Mouse (Mus musculus): ENCODE results near the gene Adam22.
A peak's percentile ranks its signal among the peaks of the same experiment; 100 is the strongest.

Gene Adam22

DNA sequence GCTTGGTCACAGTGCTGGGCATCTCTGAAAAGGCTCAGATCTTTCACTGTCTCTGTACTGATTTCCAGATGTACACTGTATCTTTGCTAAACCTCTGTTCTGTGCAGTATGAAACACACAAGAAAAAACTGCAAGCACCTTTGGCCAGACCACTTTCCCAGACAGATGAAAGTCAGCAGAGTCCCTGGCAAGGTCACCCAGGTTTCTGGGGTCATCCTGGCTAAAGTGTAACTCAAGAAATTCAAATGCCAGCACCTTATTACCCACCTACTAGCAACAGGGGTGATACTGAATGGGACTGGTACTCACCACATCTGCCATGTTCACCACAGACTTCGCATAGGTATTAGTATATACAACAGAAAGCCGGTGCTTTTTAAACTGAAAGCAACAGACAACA is 221.8 kb downstream of the Adam22 start:
- no peak for DNase-seq

DNA sequence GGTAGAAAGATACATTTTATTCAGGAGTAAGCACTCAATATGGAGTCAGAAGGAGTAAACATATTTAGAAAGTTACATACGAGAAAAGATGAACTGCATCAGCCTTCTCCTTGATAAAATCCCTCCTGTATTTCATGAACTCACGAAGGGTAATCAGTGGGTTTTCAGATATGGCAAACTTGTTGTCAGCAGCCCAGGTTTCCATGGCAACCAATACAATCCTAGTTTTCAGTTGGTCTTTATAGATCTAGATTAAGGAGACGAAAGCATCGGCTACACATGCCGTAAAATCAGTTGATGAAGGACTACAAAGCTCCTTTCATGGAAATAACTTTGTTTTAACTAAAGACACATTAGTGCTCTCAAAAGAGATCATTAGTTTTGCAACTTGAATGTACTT is 222.5 kb downstream of the Adam22 start:
- no peak for DNase-seq

DNA sequence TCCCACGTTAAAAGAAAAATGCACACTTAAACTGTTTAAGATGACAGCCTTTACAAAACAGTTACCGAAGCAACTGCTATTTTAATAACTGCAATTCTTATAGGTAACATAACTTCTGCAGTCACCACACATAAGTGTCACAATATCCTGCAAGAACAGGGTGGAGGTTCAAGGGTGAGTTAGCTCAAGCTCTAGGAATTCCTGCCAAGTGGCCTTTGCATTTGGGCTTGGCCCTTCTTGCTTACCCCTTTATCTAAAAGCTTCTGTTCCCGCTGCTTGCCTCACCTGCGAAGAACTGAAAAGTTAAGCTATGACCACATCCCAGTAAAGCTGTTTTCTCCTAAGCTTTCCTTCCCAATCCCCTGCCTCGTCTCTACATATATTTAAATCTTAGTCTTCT is 235.4 kb downstream of the Adam22 start:
- DNase-seq, result no peak

DNA sequence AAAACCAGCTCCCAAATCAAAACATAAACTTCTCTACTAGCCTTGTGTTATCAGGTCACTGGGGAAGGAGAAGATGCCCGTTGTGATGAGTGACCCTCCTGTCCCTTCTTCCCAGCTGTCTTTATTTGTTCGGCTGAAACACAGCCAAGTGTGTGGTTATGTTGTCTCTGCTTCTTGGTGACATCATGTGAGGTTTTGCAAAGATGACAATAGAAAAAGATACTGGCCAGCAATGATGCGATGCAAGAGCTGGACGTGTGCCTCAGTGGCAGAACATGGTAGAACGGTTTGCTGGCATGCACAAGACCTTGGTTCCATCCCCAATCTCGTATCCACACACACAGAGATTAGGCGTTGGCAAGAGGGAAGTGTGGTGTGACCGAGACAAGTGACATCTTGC is 236.0 kb downstream of the Adam22 start:
- DNase-seq, result no peak

DNA sequence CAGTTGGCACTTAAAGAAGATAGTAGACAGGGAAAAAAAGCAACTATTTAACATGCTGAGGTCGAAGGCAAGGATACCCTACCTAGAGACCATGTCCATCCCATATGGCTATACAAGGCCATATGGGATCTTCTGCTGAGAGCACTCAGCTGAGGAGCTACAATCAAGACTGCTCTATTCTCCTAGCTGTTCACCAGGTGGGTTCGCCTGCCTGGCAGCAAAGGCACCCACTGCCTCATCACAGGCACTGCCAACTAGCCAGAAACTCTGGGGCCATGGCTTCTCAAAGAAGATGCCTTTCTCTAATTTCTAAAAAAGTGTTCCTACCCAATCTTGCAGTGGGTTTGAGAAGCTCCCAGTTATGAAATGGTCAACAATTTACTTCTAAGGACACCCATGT is 238.2 kb downstream of the Adam22 start:
- DNase-seq, result no peak

DNA sequence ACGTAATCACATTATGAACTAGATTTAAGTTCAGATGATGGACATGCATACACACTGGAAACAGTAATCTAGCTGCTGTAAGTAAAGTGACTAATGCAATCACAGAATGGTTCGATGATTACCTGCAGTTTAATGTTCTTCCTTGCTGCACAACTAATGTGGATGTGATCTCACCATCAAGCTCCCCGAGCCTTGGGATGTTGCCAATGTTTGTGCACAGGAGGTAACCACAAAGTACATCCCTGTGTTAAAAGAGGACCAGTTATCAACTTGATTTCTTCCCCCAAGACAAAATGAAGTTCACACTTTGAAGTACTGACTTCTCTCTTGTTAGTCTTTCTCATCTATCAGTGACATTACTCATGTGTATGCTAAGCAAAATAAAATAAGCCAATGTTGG is 247.0 kb downstream of the Adam22 start:
- DNase-seq, result peak in 1 of 2 experiments; percentile 2

DNA sequence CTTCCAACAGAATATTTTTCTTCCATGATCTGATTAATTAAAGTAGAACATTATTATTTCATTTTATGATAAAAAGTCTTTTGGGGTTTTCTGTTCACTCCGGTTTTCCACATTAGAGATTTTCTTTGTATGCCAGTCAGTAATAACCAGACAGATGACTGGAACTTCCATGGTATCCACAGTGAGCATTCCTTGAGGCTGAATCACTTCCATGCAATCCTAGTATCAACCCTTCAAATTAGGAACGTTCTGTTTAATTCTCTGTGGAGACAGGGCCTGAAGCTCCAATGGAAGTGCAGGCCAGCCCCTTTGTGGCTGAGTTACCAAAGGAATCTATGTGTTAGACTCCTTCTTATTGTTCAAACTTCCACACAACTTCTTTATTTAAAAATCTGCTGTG is 247.9 kb downstream of the Adam22 start:
- no peak for DNase-seq

DNA sequence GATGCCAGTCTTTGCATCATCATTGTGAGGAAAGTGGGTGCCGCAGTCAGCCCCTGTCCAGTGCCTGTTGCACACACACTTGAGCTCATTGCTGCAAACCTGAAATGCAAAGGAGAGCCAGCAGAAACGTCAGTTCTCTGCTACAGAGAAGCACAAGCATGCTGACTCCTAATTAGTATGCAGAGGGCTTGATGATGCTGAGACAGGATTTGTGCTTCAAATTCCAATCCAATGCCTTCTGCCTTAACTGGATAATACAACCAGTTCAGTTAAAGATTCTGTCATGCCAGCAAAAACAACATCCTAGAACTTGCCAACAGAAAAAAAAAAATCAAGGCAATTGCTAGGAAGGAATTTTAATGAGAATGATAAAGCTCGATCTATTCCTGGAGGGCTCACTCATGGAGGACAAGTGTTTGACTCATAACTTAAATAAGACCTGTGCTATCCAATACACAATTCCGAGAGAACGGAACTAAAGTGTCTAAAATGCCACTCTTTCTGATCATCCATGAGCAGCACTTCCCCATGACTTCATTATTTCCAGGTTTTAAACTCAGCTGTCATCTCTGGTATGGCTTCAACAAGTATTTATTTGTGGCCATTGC is 251.3 kb downstream of the Adam22 start:
- no peak for DNase-seq

DNA sequence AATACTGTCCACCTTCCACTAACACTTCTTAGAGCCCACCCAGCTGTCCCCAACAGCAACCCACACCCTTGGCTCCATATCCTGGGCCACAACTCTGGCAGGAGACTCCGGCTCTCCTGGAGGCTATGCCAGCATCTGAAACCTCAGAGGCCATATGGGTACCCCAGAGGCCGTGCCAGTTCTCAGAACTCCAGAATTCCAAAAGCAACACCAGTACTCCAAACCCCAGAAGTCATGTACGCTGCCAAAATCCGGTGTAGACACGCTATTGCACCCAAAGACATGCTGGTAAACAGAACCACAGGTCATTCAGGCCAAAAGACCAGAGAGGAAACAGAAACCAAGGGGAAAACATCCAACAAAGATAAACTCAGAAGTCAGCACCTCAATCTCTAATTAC is 255.7 kb downstream of the Adam22 start:
- DNase-seq, result no peak

DNA sequence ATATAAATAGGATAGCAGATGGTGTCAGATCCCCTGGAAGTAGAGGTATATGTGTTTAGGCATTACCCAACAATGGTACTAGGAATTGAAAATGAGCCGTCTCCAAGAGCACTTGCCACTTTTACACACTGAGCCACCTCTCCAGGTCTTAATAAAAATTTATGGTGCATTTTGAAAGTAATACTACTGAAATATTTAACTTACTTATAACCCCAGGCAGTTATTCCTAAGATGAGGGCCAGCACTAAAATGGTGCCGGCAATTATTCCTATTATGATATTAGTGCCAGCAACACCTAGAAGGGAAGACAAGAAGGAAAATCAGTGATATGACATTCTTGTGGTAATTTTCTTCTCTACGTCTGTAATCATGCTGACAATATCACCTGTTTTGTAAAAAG is 256.3 kb downstream of the Adam22 start:
- DNase-seq, result no peak

DNA sequence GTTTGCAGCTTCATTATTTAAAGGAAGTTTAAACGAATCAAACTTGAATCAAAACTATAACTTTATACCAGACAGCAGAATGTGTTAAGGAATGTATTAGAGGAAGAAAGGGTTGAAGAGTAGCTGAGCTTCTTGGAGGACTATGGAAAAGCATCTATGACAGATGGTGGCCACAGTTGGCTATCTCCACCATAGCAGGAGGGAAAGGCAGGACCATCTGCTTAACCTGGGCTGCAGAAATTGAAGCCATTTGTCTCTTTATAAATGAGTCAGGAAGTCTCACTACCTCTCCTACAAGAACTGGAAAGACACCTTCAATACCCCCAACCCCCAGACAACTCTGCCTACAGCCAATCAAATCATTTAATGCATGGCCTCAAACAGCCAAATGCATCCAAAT is 272.3 kb downstream of the Adam22 start:
- no peak for DNase-seq

DNA sequence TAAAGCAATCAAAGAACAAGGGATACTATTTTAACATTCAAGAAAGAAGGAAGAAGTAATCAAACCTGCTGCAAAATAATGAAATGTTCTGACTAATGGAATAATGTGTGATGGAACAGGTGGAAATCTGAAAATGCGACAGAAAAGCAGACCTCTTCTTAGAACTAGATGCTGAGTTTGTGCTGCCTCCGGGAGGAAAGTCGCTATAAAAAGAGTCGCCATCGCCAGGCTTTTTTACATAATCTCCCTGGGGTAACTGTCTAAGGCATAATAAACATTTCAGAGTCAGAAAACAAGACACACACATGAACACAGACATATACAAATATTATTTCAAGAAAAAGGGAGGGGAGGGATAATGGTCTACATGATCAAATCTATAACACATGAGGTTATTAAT is 273.0 kb downstream of the Adam22 start:
- DNase-seq, result no peak

DNA sequence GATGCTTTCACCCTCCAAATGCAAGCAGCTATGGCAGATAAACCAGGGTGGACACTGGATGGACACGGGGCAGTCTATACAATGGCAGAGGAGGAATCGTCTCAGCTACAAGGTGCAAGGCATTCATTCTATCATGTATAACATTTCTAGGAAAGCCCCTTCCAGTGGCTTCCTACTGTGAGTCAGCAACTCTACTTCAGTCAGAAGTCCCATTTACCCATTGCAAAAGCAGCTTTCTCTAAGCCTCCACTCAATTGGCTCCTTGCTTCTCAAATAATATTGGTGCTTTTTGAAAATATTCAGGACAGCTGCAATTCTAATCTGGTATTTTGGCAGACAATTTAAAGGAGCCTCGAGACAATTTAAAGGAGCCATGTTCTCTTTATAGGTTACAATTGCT is 279.8 kb downstream of the Adam22 start:
- no peak for DNase-seq

DNA sequence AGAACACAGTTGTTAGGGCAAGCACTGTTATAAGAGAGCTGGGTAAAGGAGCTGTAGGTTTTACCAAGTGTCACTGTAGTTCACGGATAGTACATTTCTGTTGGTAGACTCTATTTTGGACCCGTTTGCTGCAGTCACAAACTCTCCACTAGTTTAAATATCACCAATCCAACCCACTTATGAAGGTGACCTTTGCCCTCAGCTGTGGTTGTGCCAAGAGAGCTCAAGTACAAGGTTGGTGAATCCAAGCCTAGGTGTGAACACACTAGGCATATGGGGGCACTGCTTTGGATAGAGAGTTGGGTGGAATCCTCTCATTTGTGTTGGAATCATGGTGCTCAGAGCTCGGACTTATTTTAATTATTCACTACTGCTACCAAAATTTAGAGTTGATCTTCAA is 282.3 kb downstream of the Adam22 start:
- DNase-seq, result no peak

DNA sequence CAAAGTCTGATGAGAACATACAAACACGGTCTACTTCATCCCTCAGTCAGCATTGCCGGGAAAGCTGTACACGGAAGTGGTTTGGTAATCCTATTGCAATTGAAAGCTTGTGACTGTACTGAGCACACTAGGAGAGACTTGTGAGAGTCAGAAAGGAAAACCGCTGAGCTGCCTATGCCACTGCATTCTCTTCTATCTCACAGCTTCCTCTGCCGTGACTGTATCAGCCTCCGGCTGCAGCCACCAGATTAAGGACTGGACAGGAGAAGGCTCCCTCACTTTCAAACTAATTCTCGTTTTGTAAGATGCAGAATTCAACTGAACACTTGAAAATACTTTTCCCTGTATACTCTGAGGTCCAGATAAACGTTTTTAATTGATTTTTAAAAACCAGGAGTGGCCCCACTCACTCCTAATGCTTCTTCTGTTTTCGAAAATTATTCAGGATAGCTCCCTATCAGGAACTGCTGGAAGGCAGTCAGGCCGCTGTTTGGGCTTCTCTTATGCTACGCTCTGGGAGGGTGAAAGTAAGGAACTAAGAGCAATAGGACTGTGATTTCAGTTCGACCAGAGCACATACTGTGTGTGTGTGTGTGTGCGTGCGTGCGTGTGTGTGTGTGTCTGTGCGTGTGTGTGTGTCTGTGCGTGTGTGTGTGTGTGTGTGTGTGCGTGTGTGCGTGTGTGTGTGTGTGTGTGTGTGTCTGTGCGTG is 285.0 kb downstream of the Adam22 start:
- DNase-seq, result no peak

DNA sequence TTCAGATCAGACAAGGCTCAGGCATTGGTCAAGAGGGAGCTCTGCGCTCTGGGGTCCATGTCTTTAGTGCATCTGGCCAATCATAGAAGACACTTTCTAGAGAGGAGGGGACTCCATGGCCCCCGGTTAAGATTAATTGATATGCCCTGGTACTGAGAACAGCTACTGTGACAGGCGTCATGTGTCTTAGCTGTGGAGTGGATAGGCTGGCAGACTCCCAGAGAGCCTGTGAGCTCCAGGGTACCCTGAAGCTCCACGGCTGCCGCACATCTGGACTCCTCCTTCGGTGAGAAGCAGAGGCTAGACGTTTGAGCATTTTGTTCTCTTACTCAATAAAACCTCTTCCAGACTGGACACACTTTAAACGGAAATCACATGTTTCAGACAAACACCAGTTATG is 290.5 kb downstream of the Adam22 start:
- DNase-seq, result no peak

DNA sequence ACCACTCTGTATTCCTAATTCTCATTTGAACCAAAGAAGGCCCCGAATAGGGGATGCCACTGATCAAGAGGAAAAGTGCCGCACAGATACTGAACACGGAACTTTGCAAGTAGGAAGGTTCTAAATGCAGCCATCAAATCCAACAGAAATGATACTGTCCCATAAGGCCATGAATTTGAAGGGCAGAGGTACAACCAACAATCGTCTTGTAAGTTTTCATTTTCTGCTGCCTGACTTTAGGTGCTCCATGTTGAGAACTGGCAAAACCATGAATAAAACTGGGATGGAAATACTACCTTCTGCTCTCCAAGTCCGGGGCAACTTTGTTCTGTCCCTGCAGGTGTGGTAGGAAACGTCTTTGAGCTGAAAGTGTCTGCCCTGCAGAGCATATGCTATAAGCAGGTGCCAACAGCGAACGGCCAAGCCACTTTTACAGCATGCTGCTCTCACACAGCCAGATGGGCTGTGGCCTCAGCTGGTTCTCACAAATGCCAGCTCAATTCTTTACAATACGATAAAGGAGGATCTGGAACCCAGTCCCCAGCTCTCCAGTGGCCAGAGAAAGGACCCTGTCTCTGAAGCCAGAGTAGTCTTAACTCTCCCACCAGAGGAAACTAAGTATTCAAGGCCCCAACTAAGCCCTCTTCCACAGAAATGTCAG is 293.9 kb downstream of the Adam22 start:
- DNase-seq, result no peak

DNA sequence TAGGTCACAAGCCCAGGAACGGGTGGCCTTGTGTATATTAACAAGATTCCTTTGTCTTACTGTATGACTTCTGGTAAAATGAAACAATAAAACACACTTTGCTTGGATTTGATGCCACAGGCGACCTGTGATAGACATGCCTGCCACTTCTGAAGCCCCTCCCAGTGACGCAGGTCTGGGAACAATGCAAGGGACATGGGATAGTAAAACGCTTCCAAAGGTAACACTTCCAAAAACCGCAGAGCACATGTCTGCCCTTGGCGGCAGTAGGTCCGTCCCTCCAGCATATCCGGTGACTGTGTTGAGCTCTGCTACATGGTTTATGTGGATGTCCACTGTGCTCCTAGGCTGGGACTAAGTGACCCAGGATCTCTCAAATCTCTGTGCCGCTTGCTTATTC is 294.6 kb downstream of the Adam22 start:
- no peak for DNase-seq

DNA sequence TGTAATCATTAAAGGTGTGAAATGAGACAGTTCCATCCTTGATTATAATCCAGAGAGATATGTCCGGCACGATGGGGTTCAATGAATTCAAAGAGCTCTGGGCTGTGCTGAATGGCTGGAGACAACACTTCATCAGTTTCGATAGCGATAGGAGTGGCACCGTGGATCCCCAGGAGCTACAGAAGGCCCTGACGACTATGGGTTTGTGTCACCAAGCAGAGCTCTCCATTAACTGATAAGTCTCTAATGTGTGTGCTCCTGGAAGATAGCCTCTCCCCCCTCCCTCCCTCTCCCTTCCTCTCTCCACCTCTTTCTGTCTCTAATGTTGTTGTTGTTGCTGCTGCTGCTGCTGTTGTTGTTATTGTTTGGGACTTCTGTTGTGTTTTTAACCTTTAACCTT is 304.8 kb downstream of the Adam22 start:
- no peak for DNase-seq

DNA sequence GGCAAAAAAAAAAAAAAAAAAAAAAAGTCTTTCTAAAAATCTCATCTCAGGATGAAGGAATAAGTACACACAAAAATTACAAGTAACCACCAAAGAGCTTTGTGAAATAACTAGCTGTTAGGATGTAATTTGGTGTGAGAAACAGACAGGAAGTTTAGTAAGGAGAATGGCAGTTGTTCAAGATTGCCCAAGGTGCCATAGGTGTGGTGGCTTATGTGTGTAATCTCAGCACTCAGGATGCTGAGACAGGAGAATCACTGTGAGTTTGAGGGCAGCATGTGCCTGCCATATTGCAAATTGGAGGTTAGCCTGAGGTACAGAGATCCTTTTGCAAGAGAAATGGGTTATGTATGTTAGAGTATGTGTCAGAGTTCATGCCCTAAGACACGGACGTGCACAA is 305.5 kb downstream of the Adam22 start:
- DNase-seq, result no peak

DNA sequence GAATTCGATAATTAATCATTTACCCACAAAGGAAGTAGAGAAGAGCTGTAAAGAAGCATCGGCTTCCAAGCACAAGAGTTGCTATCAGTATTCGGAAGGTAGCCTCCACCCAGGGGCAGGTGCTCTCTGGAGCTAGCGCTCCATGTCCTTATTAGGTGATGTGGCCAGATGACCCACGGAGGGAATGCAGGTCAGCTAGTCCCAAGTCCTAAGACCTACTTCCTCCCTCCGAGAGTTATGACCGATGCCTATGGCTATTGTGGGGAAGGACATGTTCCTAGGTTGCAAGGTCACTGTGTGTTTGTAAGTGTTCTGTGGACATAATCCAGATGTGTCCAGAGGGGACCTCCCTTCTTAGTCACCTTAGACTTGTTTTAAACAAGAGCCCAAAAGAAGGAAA is 309.9 kb downstream of the Adam22 start:
- DNase-seq, result no peak

DNA sequence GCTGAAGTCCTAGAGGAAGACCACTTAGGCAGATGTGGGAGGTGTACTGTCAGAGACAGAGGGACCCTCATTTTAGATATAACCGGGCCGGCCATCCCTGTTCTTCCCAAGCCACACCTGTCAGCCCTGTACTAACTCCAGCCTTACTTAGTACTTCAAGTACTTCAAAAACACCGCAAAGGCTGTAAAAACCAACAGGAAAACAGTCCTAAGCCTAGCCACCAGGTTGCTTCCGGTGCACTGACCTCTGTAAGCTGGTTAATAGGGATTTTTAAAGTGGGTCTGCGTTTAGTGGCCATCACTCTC is 311.0 kb downstream of the Adam22 start:
- no peak for DNase-seq

DNA sequence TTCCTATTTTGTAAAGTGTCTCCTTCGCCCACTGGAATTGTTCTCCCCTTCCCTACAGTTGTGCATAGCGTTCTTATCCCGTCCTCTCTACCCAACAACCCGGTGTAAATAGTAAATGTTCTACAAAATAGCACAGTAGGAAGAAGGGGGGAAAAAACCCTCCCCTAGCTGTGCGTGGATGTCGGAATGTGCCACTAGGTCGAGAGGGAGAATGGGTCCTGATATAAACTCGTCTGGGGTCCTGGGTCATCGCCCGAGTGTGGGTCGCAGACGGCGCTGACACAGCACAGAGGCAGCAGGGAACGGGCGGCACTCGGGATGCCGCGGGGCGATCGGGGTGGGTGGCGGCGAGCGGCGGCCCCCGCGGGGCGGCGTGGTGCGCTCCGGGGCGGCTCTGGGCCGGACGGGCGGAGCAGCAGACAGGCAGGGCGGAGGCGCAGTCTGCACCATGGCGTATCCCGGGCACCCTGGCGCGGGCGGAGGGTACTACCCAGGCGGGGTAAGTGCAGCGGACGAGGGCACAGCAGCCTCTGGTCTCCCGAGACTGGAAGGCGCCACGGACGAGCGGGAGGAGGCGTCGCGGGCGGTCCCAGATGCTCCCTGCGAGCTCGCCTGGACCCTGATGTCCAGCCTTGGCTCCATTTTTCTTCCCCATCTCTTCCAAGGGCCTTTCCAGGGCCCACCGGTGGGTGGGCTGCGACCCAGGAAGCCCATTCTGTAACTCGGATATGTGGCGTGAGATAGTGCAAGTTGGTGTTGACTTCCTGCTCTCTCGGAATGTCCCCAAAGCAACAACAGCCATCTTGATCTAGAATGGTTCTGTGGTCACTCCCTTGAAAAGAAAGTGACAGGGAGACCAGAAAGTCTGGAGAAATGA is 311.6 kb downstream of the Adam22 start:
- peak; percentile 88 to 93 for DNase-seq

DNA sequence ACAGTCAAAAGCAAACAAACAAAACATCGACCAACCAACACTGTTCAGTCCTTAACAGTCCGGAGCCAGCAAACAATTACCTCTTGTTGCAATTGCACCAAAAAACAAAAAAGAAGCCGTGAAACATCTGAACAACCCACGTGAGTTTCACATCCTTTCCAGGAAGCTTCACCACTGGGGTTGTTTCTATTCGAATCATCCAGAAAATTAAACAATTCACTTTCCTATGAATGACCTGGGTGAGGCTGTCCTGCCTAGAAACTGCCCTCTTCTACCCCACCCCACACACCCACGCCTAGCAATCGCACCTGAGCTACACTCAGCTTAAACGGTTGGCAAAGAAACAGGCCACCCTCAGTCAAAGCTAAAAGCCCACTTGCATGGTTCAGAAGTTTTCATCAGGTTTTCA is 312.2 kb downstream of the Adam22 start:
- DNase-seq, result peak; percentile 21 to 45

All from kidney, postnatal 4 days (tissue).